Mouse (Mus musculus): Measurements from ENCODE around the gene Rfc5.

DNA sequence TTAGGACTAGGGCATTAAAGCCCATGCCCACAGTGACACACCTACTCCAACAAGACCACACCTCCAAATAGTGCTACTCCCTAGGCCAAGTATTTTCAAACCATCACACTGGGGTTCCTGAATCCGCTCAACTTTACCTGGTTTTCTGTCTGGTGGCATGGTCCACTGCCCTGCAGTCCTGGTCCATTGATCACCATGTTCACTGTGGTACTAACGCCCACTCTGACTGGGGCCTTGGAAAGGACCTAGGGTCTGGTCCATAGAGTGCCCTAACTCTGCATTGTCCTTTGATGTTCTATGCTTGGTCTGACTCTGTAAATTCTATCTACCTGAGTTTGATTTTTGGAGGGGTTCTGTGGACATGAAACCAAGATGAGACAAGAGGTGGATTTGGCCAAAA lies 41.0 kb downstream of the Rfc5 start:
- TF ChIP-seq CTCF (IDR thresholded peaks at IDR 0.05; ENCODE audit: control insufficient read depth, insufficient read depth, low read length) (no peak), POLR2A (IDR thresholded peaks at IDR 0.05; ENCODE audit: borderline replicate concordance, control insufficient read depth, low read depth, low read length) (no peak)

All from bone marrow, adult 2 months (tissue).